Mouse (Mus musculus) kidney, embryonic 15.5 days (tissue): ENCODE measurements at regions not wholly inside any gene's neighbourhood (a gene's known extent, or its start where the extent isn't known, plus 50 kb on each side); places are given as distances from the start of the nearest gene placed in this dataset.

Source experiments
- ATAC-seq: fragments of 200-750 bp; cut with Nextera tagmentation; replicated peaks from 2 replicates; pipeline ENCODE4 v1.8.0; 2017; ENCODE audit warnings: moderate TSS enrichment; ENCODE audit not compliant: low FRiP score
- H3K27ac ChIP-seq: fragments of 300-500 bp; sonication (generic); 2 replicates; pipeline ENCODE4 v1.5.1; 2015; ENCODE audit warnings: mild to moderate bottlenecking, inconsistent platforms
- H3K27me3 ChIP-seq: fragments of 300-500 bp; sonication (generic); 2 replicates; pipeline ENCODE4 v1.6.1; 2015; ENCODE audit warnings: inconsistent platforms
- H3K36me3 ChIP-seq: fragments of 300-500 bp; sonication (generic); 2 replicates; pipeline ENCODE4 v1.6.1; 2015; ENCODE audit warnings: inconsistent platforms
- H3K4me1 ChIP-seq: fragments of 300-500 bp; sonication (generic); 2 replicates; pipeline ENCODE4 v1.6.1; 2015; ENCODE audit warnings: inconsistent platforms
- H3K4me2 ChIP-seq: fragments of 300-500 bp; sonication (generic); 2 replicates; pipeline ENCODE4 v1.6.1; 2015; ENCODE audit warnings: moderate library complexity, mild to moderate bottlenecking, inconsistent platforms
- H3K4me3 ChIP-seq: fragments of 300-500 bp; sonication (generic); replicated peaks from 2 replicates; pipeline ENCODE4 v1.5.1; 2015; ENCODE audit warnings: mild to moderate bottlenecking, inconsistent platforms
- H3K9ac ChIP-seq: fragments of 300-500 bp; sonication (generic); 2 replicates; pipeline ENCODE4 v1.6.1; 2015; ENCODE audit warnings: mild to moderate bottlenecking, inconsistent platforms
- H3K9me3 ChIP-seq: fragments of 300-500 bp; sonication (generic); replicated peaks from 2 replicates; pipeline ENCODE4 v1.6.1; 2016; ENCODE audit warnings: inconsistent platforms
- WGBS: fragments of 180-500 bp; shearing (Covaris S2); methylation state at CpG from one replicate; pipeline ENCODE4 v1.1.7; 2015; ENCODE audit warnings: mixed read lengths; 5-methylcytosine and 5-hydroxymethylcytosine counted together

GRCm38 (mm10) chr3:115631573-115632416 lies 83.1 kb downstream of the S1pr1 start:
- no peak overlapping the region for H3K4me2 ChIP-seq
- H3K4me3 ChIP-seq: no peak overlapping the region
- no peaks in the 10 kb centered on the region for H3K36me3 ChIP-seq
- H3K4me1 ChIP-seq: no peaks in the 10 kb centered on the region
- 77% methylated on average over 17 of the region's 17 CpGs for WGBS
- no peak overlapping the region for H3K9ac ChIP-seq
- no peaks in the 10 kb centered on the region for H3K9me3 ChIP-seq
- no peak overlapping the region for H3K27ac ChIP-seq
- no peak for ATAC-seq
- no peaks in the 10 kb centered on the region for H3K27me3 ChIP-seq

GRCm38 (mm10) chr3:115622920-115623319 lies 92.0 kb downstream of the S1pr1 start:
- Histone ChIP-seq H3K4me3 (no peak overlapping the region), H3K36me3 (no peaks in the 10 kb centered on the region), H3K4me1 (no peaks in the 10 kb centered on the region), H3K27me3 (no peaks in the 10 kb centered on the region), H3K9me3 (no peaks in the 10 kb centered on the region), H3K27ac (no peak overlapping the region), H3K4me2 (no peak overlapping the region), H3K9ac (no peak overlapping the region)
- 91% methylated on average over 3 of the region's 3 CpGs for WGBS
- ATAC-seq: no peak

- ATAC-seq: no peak
- H3K4me1 ChIP-seq: no peaks in the 10 kb centered on the region
- H3K27ac ChIP-seq: no peak overlapping the region
- no peak overlapping the region for H3K4me3 ChIP-seq
- no peak overlapping the region for H3K4me2 ChIP-seq
- no peak overlapping the region for H3K9ac ChIP-seq
- no peaks in the 10 kb centered on the region for H3K27me3 ChIP-seq
- 91% methylated on average over 2 of the region's 2 CpGs for WGBS
- H3K36me3 ChIP-seq: no peaks in the 10 kb centered on the region
- no peaks in the 10 kb centered on the region for H3K9me3 ChIP-seq
Observed at GRCm38 (mm10) chr3:115622300-115622699, 92.6 kb downstream of the S1pr1 start.

GRCm38 (mm10) chr3:115619970-115620369 lies 94.9 kb downstream of the S1pr1 start:
- no peak for ATAC-seq
- WGBS: 68% methylated on average over 3 of the region's 3 CpGs
- Histone ChIP-seq H3K9me3 (no peaks in the 10 kb centered on the region), H3K4me1 (no peaks in the 10 kb centered on the region), H3K9ac (no peak overlapping the region), H3K4me3 (no peak overlapping the region), H3K36me3 (no peaks in the 10 kb centered on the region), H3K4me2 (no peak overlapping the region), H3K27me3 (no peaks in the 10 kb centered on the region), H3K27ac (no peak overlapping the region)

- no peak overlapping the region for H3K27ac ChIP-seq
- ATAC-seq: no peak; the same call in 1 of the 2 replicates
- no peaks in the 10 kb centered on the region for H3K27me3 ChIP-seq
- no peaks in the 10 kb centered on the region for H3K36me3 ChIP-seq
- H3K9ac ChIP-seq: no peak overlapping the region
- H3K9me3 ChIP-seq: no peaks in the 10 kb centered on the region
- 34% methylated on average over 7 of the region's 7 CpGs for WGBS
- no peaks in the 10 kb centered on the region for H3K4me1 ChIP-seq
- H3K4me3 ChIP-seq: no peak overlapping the region
- H3K4me2 ChIP-seq: no peak overlapping the region
Observed at GRCm38 (mm10) chr3:115615994-115616598, 98.8 kb downstream of the S1pr1 start.

- 87% methylated on average over 6 of the region's 6 CpGs for WGBS
- Histone ChIP-seq H3K4me1 (no peaks in the 10 kb centered on the region), H3K9me3 (no peaks in the 10 kb centered on the region), H3K9ac (no peak overlapping the region), H3K4me3 (no peak overlapping the region), H3K36me3 (no peaks in the 10 kb centered on the region), H3K4me2 (no peak overlapping the region), H3K27me3 (no peaks in the 10 kb centered on the region), H3K27ac (no peak overlapping the region)
- no peak for ATAC-seq
Observed at GRCm38 (mm10) chr3:115612859-115613258, 102.0 kb downstream of the S1pr1 start.

- Histone ChIP-seq H3K27ac (no peak overlapping the region), H3K9ac (no peak overlapping the region), H3K4me1 (no peaks in the 10 kb centered on the region), H3K4me2 (no peak overlapping the region), H3K9me3 (no peaks in the 10 kb centered on the region), H3K27me3 (no peaks in the 10 kb centered on the region), H3K36me3 (no peaks in the 10 kb centered on the region), H3K4me3 (no peak overlapping the region)
- ATAC-seq: no peak
- WGBS: 88% methylated on average over 5 of the region's 5 CpGs
Observed at GRCm38 (mm10) chr3:115608087-115608486, 106.8 kb downstream of the S1pr1 start.

- Histone ChIP-seq H3K4me1 (no peaks in the 10 kb centered on the region), H3K27me3 (no peaks in the 10 kb centered on the region), H3K27ac (no peak overlapping the region), H3K4me3 (no peak overlapping the region), H3K9ac (no peak overlapping the region), H3K4me2 (no peak overlapping the region), H3K9me3 (no peaks in the 10 kb centered on the region), H3K36me3 (no peaks in the 10 kb centered on the region)
- 44% methylated on average over 5 of the region's 5 CpGs for WGBS
- no peak for ATAC-seq
Observed at GRCm38 (mm10) chr3:115604734-115605279, 110.1 kb downstream of the S1pr1 start.

GRCm38 (mm10) chr3:115604267-115604666 lies 110.6 kb downstream of the S1pr1 start:
- no peak for ATAC-seq
- Histone ChIP-seq H3K9me3 (no peaks in the 10 kb centered on the region), H3K4me2 (no peak overlapping the region), H3K9ac (no peak overlapping the region), H3K4me3 (no peak overlapping the region), H3K4me1 (no peaks in the 10 kb centered on the region), H3K36me3 (no peaks in the 10 kb centered on the region), H3K27me3 (no peaks in the 10 kb centered on the region), H3K27ac (no peak overlapping the region)
- 67% methylated on average over 7 of the region's 7 CpGs for WGBS

GRCm38 (mm10) chr3:115603803-115604202 lies 111.1 kb downstream of the S1pr1 start:
- H3K4me3 ChIP-seq: no peak overlapping the region
- 76% methylated on average over 3 of the region's 3 CpGs for WGBS

GRCm38 (mm10) chr3:115599281-115599680 lies 115.6 kb downstream of the S1pr1 start:
- no peaks in the 10 kb centered on the region for H3K4me1 ChIP-seq
- H3K4me2 ChIP-seq: no peak overlapping the region
- H3K9me3 ChIP-seq: no peaks in the 10 kb centered on the region
- no peak for ATAC-seq
- WGBS: 88% methylated on average over 2 of the region's 2 CpGs
- H3K27me3 ChIP-seq: no peaks in the 10 kb centered on the region
- no peak overlapping the region for H3K27ac ChIP-seq
- no peak overlapping the region for H3K4me3 ChIP-seq
- no peak overlapping the region for H3K9ac ChIP-seq
- no peaks in the 10 kb centered on the region for H3K36me3 ChIP-seq

More at GRCm38 (mm10) chr3:115603803-115604202, 111.1 kb downstream of the S1pr1 start:
- H3K4me1 ChIP-seq: no peaks in the 10 kb centered on the region
- H3K9ac ChIP-seq: no peak overlapping the region
- H3K27ac ChIP-seq: no peak overlapping the region
- ATAC-seq: no peak
- no peaks in the 10 kb centered on the region for H3K27me3 ChIP-seq
- H3K4me2 ChIP-seq: no peak overlapping the region
- H3K9me3 ChIP-seq: no peaks in the 10 kb centered on the region
- H3K36me3 ChIP-seq: no peaks in the 10 kb centered on the region

- H3K27ac ChIP-seq: no peak overlapping the region
- 0 out of 2 replicates have a peak, but pooled peaks have one; percentile 25 for ATAC-seq
- no peak overlapping the region for H3K4me3 ChIP-seq
- H3K9me3 ChIP-seq: no peaks in the 10 kb centered on the region
- no peak overlapping the region for H3K9ac ChIP-seq
- no peaks in the 10 kb centered on the region for H3K36me3 ChIP-seq
- H3K4me1 ChIP-seq: no peaks in the 10 kb centered on the region
- no peaks in the 10 kb centered on the region for H3K27me3 ChIP-seq
- 36% methylated on average over 6 of the region's 6 CpGs for WGBS
- no peak overlapping the region for H3K4me2 ChIP-seq
Observed at GRCm38 (mm10) chr3:115596523-115596922, 118.3 kb downstream of the S1pr1 start.
